Mouse (Mus musculus) left cerebral cortex, postnatal 14 days (tissue): ENCODE data around the gene Ppm1m. TPM values are rescaled to one million over a fixed set of nuclear protein-coding genes. Genes with fewer than 3 reads are reported as not detected.

ENCODE experiments used
- microRNA-seq, 2 experiments: library from miRNA; unstranded; fragments of <30 nt; microRNA quantifications; one replicate each; pipeline ENCODE4 v1.2.0; 2022
- total RNA-seq, 2 experiments: library from RNA; stranded (reverse); gene quantifications; 2 replicates each; pipeline ENCODE4 v1.2.3; 2021

Ppm1m gene
- total RNA-seq, 2 experiments from 2014 or later = 16.8 to 19.0 TPM

Small RNA genes lying within 50 kb of the gene (microRNA-seq; reads per million reads assigned to microRNA genes)
- gene Mir135a-1 (20.8 to 31.3 reads per million in 2 experiments), gene Mirlet7g (57,426 to 77,369 reads per million in 2 experiments)

Other genes starting within 250 kb of the Ppm1m start
- 1 to 10 TPM in 1 of 2 experiments, under 1 TPM in 1; 0.97 to 1.4 TPM for gene Col6a5, start 239.1 kb downstream of the Ppm1m start, total RNA-seq
- gene Col6a4, start 103.0 kb downstream of the Ppm1m start, total RNA-seq = 1 to 10 TPM; 2.5 to 3.3 TPM
- 1 to 10 TPM; 4.8 to 5.6 TPM for gene Glyctk, start 41.6 kb downstream of the Ppm1m start, total RNA-seq
- 100 to 1,000 TPM; 146 to 149 TPM for gene Wdr82, start 28.8 kb downstream of the Ppm1m start, total RNA-seq
- gene Twf2, start 3.4 kb upstream of the Ppm1m start, total RNA-seq = 10 to 100 TPM; 61.6 to 64.0 TPM
- gene Tlr9, start 22.9 kb upstream of the Ppm1m start, total RNA-seq = 1 to 10 TPM; 1.0 to 1.2 TPM
- gene Alas1, start 48.9 kb upstream of the Ppm1m start, total RNA-seq = 100 to 1,000 TPM; 140 to 154 TPM
- gene Poc1a, start 81.3 kb upstream of the Ppm1m start, total RNA-seq = 10 to 100 TPM; 17.7 to 19.3 TPM
- 100 to 1,000 TPM in 1 of 2 experiments, 10 to 100 TPM in 1; 95.1 to 102 TPM for gene Dusp7, start 168.9 kb upstream of the Ppm1m start, total RNA-seq
- gene Rpl29, start 229.7 kb upstream of the Ppm1m start, total RNA-seq = 100 to 1,000 TPM; 336 to 343 TPM
- gene Acy1, start 238.6 kb upstream of the Ppm1m start, total RNA-seq = 10 to 100 TPM in 1 of 2 experiments, 1 to 10 TPM in 1; 7.9 to 11.1 TPM
- gene Abhd14b, start 247.7 kb upstream of the Ppm1m start, total RNA-seq = 1 to 10 TPM; 7.7 to 8.1 TPM
- gene Abhd14a, start 247.9 kb upstream of the Ppm1m start, total RNA-seq = 10 to 100 TPM; 48.7 to 54.1 TPM